In the genomic region with DNA sequence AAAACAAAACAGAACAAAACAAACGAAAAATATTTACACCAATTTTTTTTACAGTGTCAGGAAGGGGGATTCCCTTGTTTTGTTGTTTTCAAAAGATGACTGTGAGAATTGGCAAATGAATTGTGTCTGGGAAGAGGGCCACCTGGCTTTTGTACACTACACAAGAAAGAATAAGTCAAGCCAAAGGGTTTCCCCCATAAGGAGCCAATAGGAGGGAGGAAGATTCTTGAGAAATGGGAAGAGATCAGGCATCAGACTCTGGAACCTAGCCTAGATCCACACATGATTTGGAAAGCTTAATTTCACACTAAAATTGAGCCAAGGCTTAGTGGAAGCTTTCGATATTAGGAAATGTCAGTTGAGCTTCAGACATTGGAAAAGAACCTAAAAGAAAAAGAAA, we compare ENCODE assay signal across 12 mouse cellular contexts. TPM values are rescaled to one million over a fixed set of nuclear protein-coding genes. Genes with fewer than 3 reads are reported as not detected.
DNase-seq lines count a peak whose midpoint lies in the region; ATAC-seq and TF ChIP-seq lines count a peak whose summit lies in the region.
"Had no signal": no experiment of that assay in that cellular context is flagged by ENCODE, and none has a peak within 500 bp of the region (broad histone marks: within the 10 kb centered on the region; RNA-seq: fewer than 3 reads in every experiment).

No protein-coding gene starts in this region.

- no peak overlapping the region for H3K27ac ChIP-seq in forebrain, postnatal 0 days (ENCODE audit: low read depth, low read length)
- no peak overlapping the region for H3K27ac ChIP-seq in midbrain, embryonic 10.5 days (replicated peaks)
- no peak overlapping the region for H3K27ac ChIP-seq in liver, postnatal 0 days (ENCODE audit: low read depth)
- H3K27ac ChIP-seq: embryonic facial prominence, embryonic 12.5 days; hindbrain, embryonic 14.5 days; midbrain, embryonic 15.5 days had no signal

- WGBS in forebrain, postnatal 0 days: 52% methylated on average over 2 of the region's 2 CpGs
- WGBS in midbrain, embryonic 10.5 days: 83% methylated on average over 2 of the region's 2 CpGs
- WGBS in liver, postnatal 0 days (ENCODE audit: insufficient replicate concordance): 63% methylated on average over 2 of the region's 2 CpGs

- H3K36me3 ChIP-seq in forebrain, postnatal 0 days (ENCODE audit: insufficient read depth): no peaks in the 10 kb centered on the region
- H3K36me3 ChIP-seq in midbrain, embryonic 10.5 days: no peaks in the 10 kb centered on the region
- no peaks in the 10 kb centered on the region for H3K36me3 ChIP-seq in liver, postnatal 0 days (replicated peaks; ENCODE audit: insufficient read depth, low read length)
- H3K36me3 ChIP-seq: embryonic facial prominence, embryonic 12.5 days; midbrain, embryonic 15.5 days had no signal

- H3K27me3 ChIP-seq in forebrain, postnatal 0 days (ENCODE audit: insufficient read depth, low read length): no peaks in the 10 kb centered on the region
- H3K27me3 ChIP-seq in midbrain, embryonic 10.5 days (ENCODE audit: low read depth, poor library complexity, severe bottlenecking): no peaks in the 10 kb centered on the region
- no peaks in the 10 kb centered on the region for H3K27me3 ChIP-seq in liver, postnatal 0 days (ENCODE audit: insufficient read depth, low read length)
- H3K27me3 ChIP-seq: embryonic facial prominence, embryonic 12.5 days; midbrain, embryonic 15.5 days had no signal

- no peak overlapping the region for H3K4me3 ChIP-seq in forebrain, postnatal 0 days (ENCODE audit: low read depth, low read length)
- H3K4me3 ChIP-seq in midbrain, embryonic 10.5 days: no peak overlapping the region
- H3K4me3 ChIP-seq in liver, postnatal 0 days (ENCODE audit: low read depth, low read length): no peak overlapping the region
- H3K4me3 ChIP-seq: embryonic facial prominence, embryonic 12.5 days; midbrain, embryonic 15.5 days had no signal

- H3K4me1 ChIP-seq in forebrain, postnatal 0 days (ENCODE audit: insufficient read depth): no peaks in the 10 kb centered on the region
- H3K4me1 ChIP-seq in midbrain, embryonic 10.5 days: no peaks in the 10 kb centered on the region
- H3K4me1 ChIP-seq in liver, postnatal 0 days (ENCODE audit: insufficient read depth): no peaks in the 10 kb centered on the region
- H3K4me1 ChIP-seq: embryonic facial prominence, embryonic 12.5 days; midbrain, embryonic 15.5 days had no signal

- intact Hi-C loops in left cerebral cortex, postnatal 14 days (cut with DNase I): no loop called here
- intact Hi-C loops in left cerebral cortex, postnatal 36 days (cut with DNase I): no loop called here

- DNase-seq in cerebellum, postnatal 14 days: peak; percentile 79 to 82
- no peak for DNase-seq in cerebellum, adult 8-10 months
- DNase-seq in left cerebral cortex, postnatal 14 days (ENCODE audit: low spot score in 2 of 2): peak; percentile 2 to 7
- DNase-seq in left cerebral cortex, postnatal 36 days (ENCODE audit: low spot score in 2 of 2): no peak
- DNase-seq in forebrain, postnatal 0 days: peak; percentile 76
- peak; percentile 63 for DNase-seq in lung, postnatal 25 days (ENCODE audit: low spot score)
- DNase-seq in midbrain, embryonic 10.5 days (ENCODE audit: low spot score): no peak
- DNase-seq in liver, postnatal 0 days: no peak

- no peaks in the 10 kb centered on the region for H3K9me3 ChIP-seq in forebrain, postnatal 0 days (ENCODE audit: low read length)
- H3K9me3 ChIP-seq in midbrain, embryonic 10.5 days (replicated peaks): no peaks in the 10 kb centered on the region
- H3K9me3 ChIP-seq in liver, postnatal 0 days (ENCODE audit: low read length): no peaks in the 10 kb centered on the region
- H3K9me3 ChIP-seq: embryonic facial prominence, embryonic 12.5 days; midbrain, embryonic 15.5 days had no signal

- TF ChIP-seq CTCF in forebrain, postnatal 0 days (IDR thresholded peaks at IDR 0.05; ENCODE audit: low read depth): no peak
- no peak for TF ChIP-seq CTCF in liver, postnatal 0 days (IDR thresholded peaks at IDR 0.05; ENCODE audit: low read depth)

- ATAC-seq in forebrain, postnatal 0 days: peak; percentile 79
- ATAC-seq in liver, postnatal 0 days: no peak
- ATAC-seq: midbrain, embryonic 15.5 days had no signal

- no peak overlapping the region for H3K4me2 ChIP-seq in forebrain, postnatal 0 days (ENCODE audit: low read depth)
- H3K4me2 ChIP-seq in liver, postnatal 0 days (ENCODE audit: low read depth, low read length): no peak overlapping the region
- H3K4me2 ChIP-seq: embryonic facial prominence, embryonic 12.5 days; hindbrain, embryonic 14.5 days; liver, embryonic 11.5 days; midbrain, embryonic 15.5 days had no signal

- H3K9ac ChIP-seq in forebrain, postnatal 0 days: no peak overlapping the region
- no peak overlapping the region for H3K9ac ChIP-seq in liver, postnatal 0 days (replicated peaks)
- H3K9ac ChIP-seq: embryonic facial prominence, embryonic 12.5 days; hindbrain, embryonic 14.5 days; midbrain, embryonic 15.5 days had no signal

- TF ChIP-seq EP300 in liver, postnatal 0 days (IDR thresholded peaks at IDR 0.05; ENCODE audit: low read depth): no peak

RNA-seq across cellular contexts. Expression of a gene that starts 52.4 kb away (rescaled TPM):
- total RNA-seq in left cerebral cortex, postnatal 14 days (2021): 10 to 100 TPM; 19.4 to 21.0 TPM
- total RNA-seq in left cerebral cortex, postnatal 36 days (2021): 10 to 100 TPM; 13.7 to 14.6 TPM
- total RNA-seq in forebrain, postnatal 0 days (2014; rRNA removed): 27.9 and 39.8 TPM in 2 replicates
- polyA plus RNA-seq in forebrain, postnatal 0 days (2015; fragmentation: Nextera tagmentation; extraction: Ambion mirVana): 22.6 and 23.4 TPM in 2 replicates
- polyA plus RNA-seq in midbrain, embryonic 10.5 days (2016; fragmentation: Nextera tagmentation; extraction: Ambion mirVana): 27.4 and 28.2 TPM in 2 replicates
- 6.3 and 7.1 TPM in 2 replicates for polyA plus RNA-seq in liver, postnatal 0 days (2015; fragmentation: Nextera tagmentation; extraction: Ambion mirVana)

Comparison
In these comparisons a context has a peak if more than half of its experiments do, and no peak if none do; other contexts are left out.
1. DNase-seq: peak in cerebellum, postnatal 14 days (2 of 2), left cerebral cortex, postnatal 14 days (2 of 2), forebrain, postnatal 0 days (single experiment) and lung, postnatal 25 days (single experiment); none in cerebellum, adult 8-10 months (single experiment), left cerebral cortex, postnatal 36 days (0 of 2), midbrain, embryonic 10.5 days (single experiment) and liver, postnatal 0 days (single experiment).